Mouse (Mus musculus) kidney, postnatal 25 days (tissue): Measurements from ENCODE around the gene Mrpl23.

Experiments
- DNase-seq, 2 experiments: peaks; one replicate each; pipeline ENCODE4 v3.0.0; 2021; ENCODE audit warnings: mixed read lengths in 2 of 2

Gene Mrpl23

DNA sequence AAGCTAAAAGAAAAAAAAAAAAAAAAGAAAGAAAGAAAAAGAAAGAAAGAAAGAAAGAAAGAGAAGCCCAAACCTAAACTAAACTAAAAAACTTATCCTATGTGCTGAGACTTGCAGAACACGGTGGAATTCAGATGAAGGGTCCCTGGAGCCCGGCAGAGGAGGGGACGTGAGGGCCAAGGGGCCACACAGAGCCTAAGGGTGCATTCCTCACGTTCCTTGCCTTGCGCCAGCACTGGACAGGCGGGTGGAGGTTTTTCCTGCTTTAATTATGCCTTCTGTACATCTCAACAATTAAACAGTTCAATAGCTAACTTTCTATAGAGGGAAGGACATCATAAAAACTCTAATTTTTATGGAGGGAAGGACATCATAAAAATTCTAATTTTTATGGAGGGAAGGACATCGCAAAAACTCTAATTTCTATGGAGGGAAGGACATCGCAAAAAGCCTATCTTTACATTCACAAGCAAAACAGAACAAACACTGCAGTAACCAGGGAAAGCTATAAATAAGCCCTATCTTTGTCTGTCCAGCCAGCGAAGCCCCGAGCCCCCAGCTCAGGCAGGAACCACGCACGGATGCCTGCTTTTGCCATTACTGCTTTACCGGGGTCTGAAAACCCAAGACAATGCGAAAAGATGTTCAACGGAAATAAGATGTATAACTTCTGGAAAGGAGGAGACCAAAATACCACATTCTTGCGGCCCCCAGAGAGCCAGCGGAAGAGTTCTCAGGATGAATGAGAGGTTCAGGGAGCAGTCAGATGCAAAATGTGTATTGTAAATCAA, 9.1 kb upstream of the Mrpl23 start:
- no peak for DNase-seq

- peak in 1 of 2 experiments; percentile 5 for DNase-seq
These were observed 6.9 kb upstream of the Mrpl23 start for GRCm38 (mm10) chr7:142525342-142526178.

- peak in 1 of 2 experiments; percentile 59 for DNase-seq
These were observed 3.1 kb upstream of the Mrpl23 start for GRCm38 (mm10) chr7:142529350-142529749.

- DNase-seq, result no peak
These were observed 439 bp upstream of the Mrpl23 start for GRCm38 (mm10) chr7:142531973-142532521.

- DNase-seq, result peak; percentile 86 to 92
These were observed 771 bp downstream of the Mrpl23 start for GRCm38 (mm10) chr7:142533059-142533855.

DNA sequence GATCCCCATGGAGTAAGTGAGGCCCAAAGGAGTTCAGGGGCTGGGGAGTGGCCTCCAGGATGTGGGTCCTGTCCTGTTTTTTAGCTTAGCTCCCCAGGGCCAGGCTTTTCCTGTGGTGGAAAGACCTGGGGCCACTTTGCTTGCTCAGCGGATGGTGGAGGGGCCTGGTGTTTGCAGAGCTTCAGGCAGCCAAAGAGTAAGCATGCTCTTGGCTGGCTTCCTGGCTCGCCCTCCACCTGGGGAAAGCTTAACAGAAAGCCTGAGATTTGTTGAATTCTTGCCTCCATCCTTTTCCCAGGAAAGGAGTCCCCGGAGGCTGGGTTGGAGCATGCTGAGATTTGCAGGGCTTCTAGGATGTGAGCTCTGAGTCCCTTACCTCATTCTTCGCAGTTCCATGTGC, 2.6 kb downstream of the Mrpl23 start:
- DNase-seq, result no peak

GRCm38 (mm10) chr7:142535832-142536231, 3.3 kb downstream of the Mrpl23 start:
- no peak for DNase-seq

GRCm38 (mm10) chr7:142537181-142537580, 4.7 kb downstream of the Mrpl23 start:
- DNase-seq, result no peak

- DNase-seq, result peak; percentile 51 to 77
These were observed 5.4 kb downstream of the Mrpl23 start for GRCm38 (mm10) chr7:142537879-142538278.

DNA sequence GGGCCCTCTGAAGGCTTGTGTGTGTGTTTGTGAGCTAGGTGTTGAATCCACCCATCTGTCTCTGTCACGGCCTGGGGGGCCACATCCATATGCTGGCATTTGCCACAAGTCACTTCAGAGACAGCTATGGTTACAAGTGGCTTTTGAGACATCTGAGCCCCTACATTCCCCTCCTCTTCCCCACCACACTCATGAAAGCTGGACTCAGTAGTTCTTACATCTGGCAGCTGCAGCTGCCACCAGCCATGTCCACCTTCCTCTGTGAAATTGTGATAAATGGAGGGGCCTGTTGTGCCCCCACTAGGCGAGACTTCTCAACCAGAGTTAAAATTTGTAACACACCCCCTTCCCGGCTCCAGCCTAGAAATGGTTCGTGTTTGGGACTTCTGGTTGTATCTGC, 5.8 kb downstream of the Mrpl23 start:
- DNase-seq, result no peak

DNA sequence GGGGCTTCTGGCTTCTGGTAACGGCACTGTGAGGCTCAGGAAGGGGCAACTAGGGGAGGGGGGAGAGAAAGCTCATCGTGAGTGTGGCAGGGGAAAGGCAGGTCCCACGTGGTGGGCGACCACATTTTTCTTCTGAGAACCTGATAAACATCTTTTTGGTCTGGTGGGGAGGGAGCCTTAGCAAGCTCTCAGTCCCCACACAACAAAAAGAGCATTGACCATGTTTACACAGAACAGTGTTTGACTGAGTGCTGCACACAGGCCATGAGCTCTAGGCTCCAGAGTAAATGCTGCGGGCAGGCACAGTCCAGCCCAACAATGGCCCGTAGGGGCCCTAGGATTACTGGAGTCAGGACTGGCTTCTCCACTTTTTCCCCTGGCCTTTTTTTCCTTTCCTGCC, 6.3 kb downstream of the Mrpl23 start:
- no peak for DNase-seq

- DNase-seq, result no peak
These were observed 7.3 kb downstream of the Mrpl23 start for GRCm38 (mm10) chr7:142539828-142540227.

DNA sequence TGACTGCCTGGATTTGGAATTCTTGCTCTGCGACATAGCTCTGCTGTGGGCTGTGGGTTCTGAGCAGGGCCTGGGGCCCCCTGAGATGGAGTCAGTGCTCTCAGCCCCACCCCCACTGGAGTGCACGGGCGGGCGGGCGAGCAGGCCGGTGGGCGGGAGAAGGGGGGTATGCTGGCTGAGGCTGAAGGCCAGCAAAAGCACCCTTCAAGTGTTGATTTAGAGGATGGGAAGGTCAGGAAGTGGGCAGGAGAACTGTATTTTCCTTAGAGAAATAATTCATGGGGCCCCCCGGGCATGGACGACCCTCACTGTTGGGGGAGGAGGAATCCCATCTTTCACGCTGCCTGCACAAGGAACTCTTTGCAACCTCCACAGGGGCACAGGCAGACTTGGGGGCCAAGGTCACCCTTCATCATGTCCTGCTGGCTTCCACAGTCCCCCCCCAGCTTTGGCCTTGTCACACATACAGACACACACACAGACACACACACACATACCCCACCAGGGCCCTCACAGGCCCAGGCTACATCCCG, 10.4 kb downstream of the Mrpl23 start:
- no peak for DNase-seq

DNA sequence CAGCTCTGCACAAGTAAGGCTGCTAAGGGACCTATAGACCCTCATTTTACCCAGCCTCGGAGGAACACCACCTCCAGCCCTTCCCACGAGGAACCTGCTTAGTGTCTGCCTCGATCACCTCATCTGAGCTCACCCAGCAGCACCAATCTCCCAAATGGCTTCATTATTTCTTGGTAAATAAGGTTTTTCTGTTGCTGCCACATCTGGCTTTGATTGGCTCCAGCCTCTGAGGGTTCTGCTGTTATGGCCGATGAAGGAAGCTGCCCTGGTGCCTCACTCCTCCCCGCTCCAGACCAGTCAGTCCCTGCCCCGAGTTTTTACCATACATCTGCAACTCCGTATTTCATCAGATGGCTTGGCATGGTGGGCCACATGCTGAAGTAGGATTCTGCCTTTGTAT, 13.5 kb downstream of the Mrpl23 start:
- DNase-seq, result no peak

GRCm38 (mm10) chr7:142547874-142548273, 15.4 kb downstream of the Mrpl23 start:
- DNase-seq, result no peak

DNA sequence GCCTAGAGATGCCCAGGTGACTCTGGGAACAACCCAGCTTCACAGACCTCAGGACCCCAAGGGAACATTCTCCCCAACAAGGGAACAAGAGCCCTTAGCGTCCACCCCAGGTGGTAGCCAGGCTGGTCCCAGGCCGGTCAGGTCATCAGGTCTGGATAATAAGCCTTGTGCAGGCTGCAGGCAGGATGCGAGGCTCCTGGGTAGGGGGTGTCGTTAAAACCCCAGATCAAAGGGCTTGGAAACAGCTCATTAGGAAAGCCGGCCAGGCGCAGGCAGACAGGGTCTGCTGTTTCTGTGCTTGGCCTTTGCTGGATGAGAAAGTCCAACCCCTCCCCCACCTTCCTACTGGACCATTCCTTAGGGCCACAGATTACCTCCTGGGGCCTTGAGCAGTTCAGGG, 16.2 kb downstream of the Mrpl23 start:
- DNase-seq, result no peak

DNA sequence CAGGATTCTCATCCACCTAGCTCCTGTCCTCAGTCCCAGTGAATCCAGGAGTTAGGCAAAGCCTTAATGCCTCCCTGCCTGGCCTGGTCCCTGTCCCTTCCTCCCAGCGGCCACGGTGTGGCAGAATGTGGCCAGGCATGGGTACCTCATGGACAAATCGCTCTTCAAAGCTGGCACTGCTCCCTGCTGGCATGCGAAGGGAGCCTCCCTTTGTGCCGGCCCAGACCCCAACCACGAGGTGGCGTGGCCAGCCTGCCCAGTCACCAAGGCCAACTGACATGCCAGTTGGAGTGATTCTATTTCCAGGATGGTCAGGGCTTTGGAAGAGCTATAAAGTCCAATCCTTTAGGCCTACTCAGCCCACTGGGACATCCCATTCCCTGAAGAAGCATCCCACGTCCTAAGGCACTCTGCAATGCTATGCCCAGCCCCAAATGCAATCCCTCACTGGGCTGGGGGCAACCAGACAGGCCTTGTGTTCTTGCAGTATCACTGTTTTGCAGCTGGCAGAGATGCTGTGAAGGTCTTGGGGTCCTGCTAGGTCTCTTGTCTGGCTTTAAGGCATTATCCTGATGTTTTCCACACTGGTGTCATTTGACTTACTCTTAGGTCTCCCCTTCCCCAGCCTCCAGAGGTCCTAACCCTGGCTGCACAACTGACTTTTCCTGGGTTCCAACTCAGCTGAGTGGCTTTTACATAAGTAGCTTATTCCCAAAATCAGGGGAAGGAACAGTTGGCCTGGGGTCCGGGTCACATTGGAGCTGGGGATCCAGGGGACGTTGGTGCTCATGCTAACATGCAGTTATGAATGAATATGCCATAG, 17.7 kb downstream of the Mrpl23 start:
- DNase-seq, result no peak

GRCm38 (mm10) chr7:142550935-142551373, 18.5 kb downstream of the Mrpl23 start:
- DNase-seq, result no peak

DNA sequence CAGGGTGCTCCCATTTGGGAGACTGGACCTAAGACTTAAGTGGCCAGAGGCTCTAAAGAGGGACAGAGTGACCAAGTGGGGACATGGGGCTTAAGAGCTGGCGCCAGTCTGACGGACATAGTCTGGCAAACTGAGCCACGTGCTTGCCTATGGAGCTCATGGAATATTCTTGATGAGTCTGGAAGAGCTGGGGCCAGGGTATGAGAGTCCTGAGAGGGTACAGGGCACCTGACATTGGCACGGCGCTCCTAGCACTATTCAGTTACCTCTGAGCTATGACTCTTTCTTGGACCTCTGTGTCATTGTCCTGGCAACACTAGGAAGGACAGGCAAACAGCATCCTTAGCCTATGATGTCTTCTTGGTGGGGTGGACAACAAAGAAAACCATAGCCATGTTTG, 19.2 kb downstream of the Mrpl23 start:
- no peak for DNase-seq

DNA sequence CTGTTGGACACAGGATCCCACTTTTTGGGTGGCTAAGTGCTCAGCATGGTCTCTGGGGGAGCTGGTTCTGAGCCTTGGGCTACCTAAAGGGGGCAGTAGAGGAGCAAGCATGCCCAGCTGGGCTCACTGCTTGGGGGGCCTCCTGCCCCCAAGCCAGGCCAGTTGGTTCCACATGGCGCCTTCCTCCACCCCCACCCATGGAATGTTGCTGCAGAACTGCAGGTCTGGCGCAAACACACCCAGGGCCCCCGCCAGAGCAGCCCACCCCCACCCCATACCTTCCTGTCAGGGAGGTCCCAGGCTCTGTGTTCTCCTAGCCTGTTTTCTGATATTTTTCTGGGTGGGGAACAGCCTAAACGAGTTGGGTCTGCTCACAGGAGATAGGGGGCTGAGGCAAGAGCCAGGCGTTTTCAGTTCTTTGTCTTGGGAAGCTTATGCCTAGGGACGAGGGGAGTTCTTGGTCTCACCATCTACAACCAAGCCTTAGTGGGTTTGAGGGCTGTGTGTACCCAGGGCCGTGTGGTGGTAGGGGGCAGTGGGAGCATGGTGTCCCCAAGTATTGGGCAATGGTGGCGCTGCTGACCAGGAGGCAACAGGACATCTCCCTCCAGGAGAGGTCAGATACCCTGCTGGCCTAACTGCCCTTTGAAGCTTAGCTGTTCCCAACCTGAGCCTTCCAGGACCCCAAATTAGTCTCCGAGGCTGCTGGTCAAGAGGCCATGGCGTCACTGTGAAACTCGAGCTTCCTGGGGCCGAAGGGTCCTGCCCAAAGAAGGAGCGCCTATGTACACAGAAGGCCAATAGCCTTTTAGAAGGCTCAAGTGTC, 20.3 kb downstream of the Mrpl23 start:
- DNase-seq, result no peak
